In the genomic region with DNA sequence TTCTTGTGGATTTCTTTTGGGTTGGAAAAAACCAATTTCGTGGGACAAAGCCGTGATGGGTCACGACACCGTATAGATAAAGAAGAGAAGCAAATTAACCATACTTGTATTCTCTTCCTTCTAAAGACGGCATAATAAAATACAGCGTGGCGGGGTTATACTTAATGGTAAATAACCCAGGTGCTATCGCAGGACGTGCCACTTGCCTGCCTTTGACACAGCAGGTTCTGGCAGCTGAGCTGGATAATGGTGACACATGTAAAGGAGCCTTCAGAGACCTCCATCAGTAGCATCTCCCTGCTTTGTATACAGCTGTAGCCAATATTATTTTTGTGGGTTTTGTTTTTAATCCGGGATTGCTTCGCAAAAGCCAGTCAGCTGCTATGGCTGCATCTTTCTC, we compare ENCODE assay signal across 11 mouse cellular contexts. TPM values are rescaled to one million over a fixed set of nuclear protein-coding genes. Genes with fewer than 3 reads are reported as not detected.
DNase-seq lines count a peak whose midpoint lies in the region; ATAC-seq and TF ChIP-seq lines count a peak whose summit lies in the region.
"Had no signal": no experiment of that assay in that cellular context is flagged by ENCODE, and none has a peak within 500 bp of the region (broad histone marks: within the 10 kb centered on the region; RNA-seq: fewer than 3 reads in every experiment).

No protein-coding gene starts in this region.

- no peaks in the 10 kb centered on the region for H3K36me3 ChIP-seq in hindbrain, embryonic 10.5 days
- H3K36me3 ChIP-seq in midbrain, embryonic 13.5 days: no peaks in the 10 kb centered on the region
- H3K36me3 ChIP-seq: heart, embryonic 12.5 days had no signal

- H3K4me2 ChIP-seq in midbrain, embryonic 13.5 days (replicated peaks): peak overlapping the region; percentile 39
- H3K4me2 ChIP-seq: heart, embryonic 12.5 days had no signal

- DNase-seq in layer of hippocampus, adult 2 months (ENCODE audit: low spot score in 2 of 2): no peak
- DNase-seq in layer of hippocampus, adult 8-10 months (ENCODE audit: low spot score in 2 of 2): no peak
- DNase-seq in hindbrain, embryonic 10.5 days (ENCODE audit: low spot score): peak; percentile 12
- peak; percentile 30 for DNase-seq in retina, postnatal 1 day
- DNase-seq in heart, adult 8-10 months (ENCODE audit: low spot score): no peak
- no peak for DNase-seq in thymus, postnatal 14 days
- DNase-seq: cerebellum, adult 2 months; gastrocnemius, postnatal 14 days had no signal

- peaks cover 36% of the 10 kb centered on the region for H3K4me1 ChIP-seq in hindbrain, embryonic 10.5 days (replicated peaks)
- H3K4me1 ChIP-seq in midbrain, embryonic 13.5 days (replicated peaks): peaks cover 49% of the 10 kb centered on the region
- H3K4me1 ChIP-seq: heart, embryonic 12.5 days had no signal

- H3K4me3 ChIP-seq in layer of hippocampus, adult 2 months: peak overlapping the region; percentile 36
- H3K4me3 ChIP-seq in hindbrain, embryonic 10.5 days: no peak overlapping the region
- peak overlapping the region; percentile 5; the same call in 1 of the 2 replicates for H3K4me3 ChIP-seq in midbrain, embryonic 13.5 days (replicated peaks)
- H3K4me3 ChIP-seq: heart, embryonic 12.5 days had no signal

- WGBS in hindbrain, embryonic 10.5 days: 70% methylated on average over 11 of the region's 11 CpGs
- WGBS in midbrain, embryonic 13.5 days: 21% methylated on average over 11 of the region's 11 CpGs

- peak overlapping the region; percentile 59 for H3K27ac ChIP-seq in layer of hippocampus, adult 2 months
- peak overlapping the region; percentile 71 for H3K27ac ChIP-seq in hindbrain, embryonic 10.5 days
- peak overlapping the region; percentile 80 for H3K27ac ChIP-seq in midbrain, embryonic 13.5 days

- ATAC-seq in midbrain, embryonic 13.5 days: peak; percentile 80

- H3K27me3 ChIP-seq in hindbrain, embryonic 10.5 days (ENCODE audit: insufficient read depth, poor library complexity, severe bottlenecking): no peaks in the 10 kb centered on the region
- H3K27me3 ChIP-seq in midbrain, embryonic 13.5 days: no peaks in the 10 kb centered on the region
- H3K27me3 ChIP-seq: heart, embryonic 12.5 days had no signal

- H3K9me3 ChIP-seq in hindbrain, embryonic 10.5 days: no peaks in the 10 kb centered on the region
- H3K9me3 ChIP-seq in midbrain, embryonic 13.5 days: no peaks in the 10 kb centered on the region
- H3K9me3 ChIP-seq: G1E; heart, embryonic 12.5 days had no signal

- TF ChIP-seq CTCF in layer of hippocampus, adult 2 months (conservative IDR thresholded peaks at IDR 0.05): no peak

- H3K9ac ChIP-seq in midbrain, embryonic 13.5 days (replicated peaks): no peak overlapping the region
- H3K9ac ChIP-seq: heart, embryonic 12.5 days had no signal

RNA-seq across cellular contexts. Expression of a gene that starts 48.7 kb away (rescaled TPM):
- total RNA-seq in layer of hippocampus, adult 2 months (2021): 1 to 10 TPM; 3.1 to 9.1 TPM
- 1 to 10 TPM; 4.6 to 7.6 (median 6.1) TPM for total RNA-seq in layer of hippocampus, adult 8-10 months (2022)
- 163 and 223 TPM in 2 replicates for polyA plus RNA-seq in hindbrain, embryonic 10.5 days (2016; fragmentation: Nextera tagmentation; extraction: Ambion mirVana)
- polyA plus RNA-seq in midbrain, embryonic 13.5 days (2015; fragmentation: Nextera tagmentation; extraction: Ambion mirVana): 55.0 and 64.8 TPM in 2 replicates
- 1 to 10 TPM in 3 of 4 experiments, under 1 TPM in 1; 1.00 to 3.1 (median 1.2) TPM for total RNA-seq in heart, adult 8-10 months (2022)

Comparison
In these comparisons a context has a peak if more than half of its experiments do, and no peak if none do; other contexts are left out.
1. DNase-seq: peak in hindbrain, embryonic 10.5 days (single experiment) and retina, postnatal 1 day (single experiment); none in layer of hippocampus, adult 2 months (0 of 2), layer of hippocampus, adult 8-10 months (0 of 2), heart, adult 8-10 months (single experiment) and thymus, postnatal 14 days (single experiment).
2. Peak in every context shown above with its lines, with median percentiles within 50 percentile points of each other: H3K27ac ChIP-seq.